Mouse (Mus musculus) lung, postnatal 4 days (tissue): ENCODE data around the gene Hsdl2.

Source experiments
- DNase-seq, 2 experiments: peaks; one replicate each; pipeline ENCODE4 v3.0.0; 2021

Gene Hsdl2

GRCm38 (mm10) chr4:59628255-59628654 lies 46.9 kb downstream of the Hsdl2 start:
- no peak for DNase-seq

- DNase-seq = no peak
Measured at GRCm38 (mm10) chr4:59629076-59629874, 47.9 kb downstream of the Hsdl2 start.

- DNase-seq = no peak
Measured at GRCm38 (mm10) chr4:59630122-59630521, 48.8 kb downstream of the Hsdl2 start.

- DNase-seq = no peak
Measured at GRCm38 (mm10) chr4:59634532-59634931, 53.2 kb downstream of the Hsdl2 start.

- DNase-seq = no peak
Measured at GRCm38 (mm10) chr4:59639163-59639562, 57.8 kb downstream of the Hsdl2 start.

GRCm38 (mm10) chr4:59640720-59641119 lies 59.4 kb downstream of the Hsdl2 start:
- DNase-seq = peak in 1 of 2 experiments; percentile 7

GRCm38 (mm10) chr4:59642039-59642438 lies 60.7 kb downstream of the Hsdl2 start:
- DNase-seq = no peak

- DNase-seq = no peak
Measured at GRCm38 (mm10) chr4:59642657-59643056, 61.3 kb downstream of the Hsdl2 start.

- DNase-seq = no peak
Measured at GRCm38 (mm10) chr4:59644431-59644830, 63.1 kb downstream of the Hsdl2 start.

- DNase-seq = no peak
Measured at GRCm38 (mm10) chr4:59644992-59645391, 63.6 kb downstream of the Hsdl2 start.

- no peak for DNase-seq
Measured at GRCm38 (mm10) chr4:59645610-59646009, 64.2 kb downstream of the Hsdl2 start.

- DNase-seq = no peak
Measured at GRCm38 (mm10) chr4:59646020-59646696, 64.8 kb downstream of the Hsdl2 start.

GRCm38 (mm10) chr4:59649119-59649518 lies 67.8 kb downstream of the Hsdl2 start:
- DNase-seq = no peak

GRCm38 (mm10) chr4:59652166-59652681 lies 70.9 kb downstream of the Hsdl2 start:
- no peak for DNase-seq

- DNase-seq = no peak
Measured at GRCm38 (mm10) chr4:59656061-59656642, 74.8 kb downstream of the Hsdl2 start.

GRCm38 (mm10) chr4:59662163-59662562 lies 80.8 kb downstream of the Hsdl2 start:
- no peak for DNase-seq

- DNase-seq = no peak
Measured at GRCm38 (mm10) chr4:59663451-59663850, 82.1 kb downstream of the Hsdl2 start.

- DNase-seq = no peak
Measured at GRCm38 (mm10) chr4:59666550-59667317, 85.4 kb downstream of the Hsdl2 start.

- DNase-seq = no peak
Measured at GRCm38 (mm10) chr4:59668050-59668449, 86.7 kb downstream of the Hsdl2 start.
